Mouse (Mus musculus) lung, embryonic 15.5 days (tissue): ENCODE results near the gene Hpse2. TPM values are rescaled to one million over a fixed set of nuclear protein-coding genes. Genes with fewer than 3 reads are reported as not detected.

ENCODE experiments used
- ATAC-seq: fragments of 200-750 bp; cut with Nextera tagmentation; 2 replicates; pipeline ENCODE4 v1.8.0; 2017; ENCODE audit warnings: moderate number of reproducible peaks, borderline replicate concordance; ENCODE audit not compliant: low FRiP score, low TSS enrichment; ENCODE audit errors: extremely low read depth
- H3K27ac ChIP-seq: fragments of 300-500 bp; sonication (generic); 2 replicates; pipeline ENCODE4 v1.5.1; 2015; ENCODE audit warnings: moderate library complexity, mild to moderate bottlenecking, inconsistent platforms
- H3K27me3 ChIP-seq: fragments of 300-500 bp; sonication (generic); 2 replicates; pipeline ENCODE4 v1.6.1; 2015; ENCODE audit warnings: inconsistent platforms
- H3K36me3 ChIP-seq: fragments of 300-500 bp; sonication (generic); 2 replicates; pipeline ENCODE4 v1.6.1; 2015; ENCODE audit warnings: inconsistent platforms
- H3K4me1 ChIP-seq: fragments of 300-500 bp; sonication (generic); 2 replicates; pipeline ENCODE4 v1.6.1; 2015; ENCODE audit warnings: inconsistent platforms
- H3K4me2 ChIP-seq: fragments of 300-500 bp; sonication (generic); 2 replicates; pipeline ENCODE4 v1.6.1; 2015; ENCODE audit warnings: inconsistent platforms, mild to moderate bottlenecking, moderate library complexity
- H3K4me3 ChIP-seq: fragments of 300-500 bp; sonication (generic); 2 replicates; pipeline ENCODE4 v1.5.1; 2015; ENCODE audit warnings: mild to moderate bottlenecking, inconsistent platforms
- H3K9ac ChIP-seq: fragments of 300-500 bp; sonication (generic); 2 replicates; pipeline ENCODE4 v1.6.1; 2015; ENCODE audit warnings: inconsistent platforms
- H3K9me3 ChIP-seq: fragments of 300-500 bp; sonication (generic); 2 replicates; pipeline ENCODE4 v1.6.1; 2016; ENCODE audit warnings: inconsistent platforms
- WGBS: fragments of 180-500 bp; shearing (Covaris S2); methylation state at CpG from one replicate; pipeline ENCODE4 v1.1.7; 2015; 5-methylcytosine and 5-hydroxymethylcytosine counted together
- polyA plus RNA-seq: library from polyadenylated mRNA; unstranded; fragments of >200 nt; fragmentation: Nextera tagmentation; extraction: Ambion mirVana; gene quantifications from 2 replicates; pipeline ENCODE4 v1.2.1, GENCODE M21; 2015

The Hpse2 gene
- 8.2 and 9.3 TPM in 2 replicates for polyA plus RNA-seq

DNA sequence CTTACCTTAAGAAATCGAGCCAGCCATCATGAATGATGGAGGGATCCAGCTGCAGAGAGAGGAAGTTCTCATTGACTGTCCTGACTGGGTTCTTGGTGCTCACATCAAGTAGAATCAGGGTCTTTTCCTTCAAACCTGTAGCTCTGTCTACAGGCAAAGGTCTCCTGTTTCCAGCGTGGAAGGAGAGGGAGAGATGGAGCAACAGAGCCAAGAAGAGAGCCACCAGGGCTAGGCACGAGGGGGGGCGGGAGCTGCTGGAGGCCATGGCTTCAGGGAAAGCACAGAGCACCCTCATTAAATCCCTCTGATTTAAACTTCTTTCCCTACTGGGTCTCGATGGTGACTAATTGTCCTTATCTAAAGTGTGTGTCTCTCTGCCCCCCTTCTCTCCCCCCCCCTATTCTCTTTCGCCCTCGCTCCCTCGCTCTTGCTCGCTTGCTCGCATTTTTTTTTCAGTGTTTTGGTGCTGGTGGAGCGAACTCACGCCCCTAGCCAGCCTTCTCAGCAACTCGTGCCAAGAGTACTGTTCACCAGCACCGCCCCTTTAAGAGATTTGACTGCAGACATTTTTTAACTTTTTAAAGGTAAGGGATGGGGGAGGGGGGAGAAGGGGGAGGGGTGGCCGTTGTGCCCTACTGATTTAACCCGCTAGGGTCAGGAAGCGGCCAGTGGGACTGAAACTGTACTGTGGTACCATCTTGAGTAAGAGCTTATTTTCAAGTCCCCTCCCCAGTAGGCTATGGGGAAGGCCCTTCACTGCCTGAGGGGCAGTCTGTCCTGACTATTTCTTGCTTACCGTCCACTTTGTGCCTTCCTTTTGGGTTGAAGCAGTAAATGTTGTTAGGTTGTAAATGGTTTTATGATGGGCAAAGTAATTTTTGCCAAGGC, at the start of gene Hpse2:
Hpse2 (minus strand) TSS at position 339 of the 888 bp plus-strand sequence.
- ATAC-seq, result peak; percentile 53; the same call in 1 of the 2 replicates

DNA sequence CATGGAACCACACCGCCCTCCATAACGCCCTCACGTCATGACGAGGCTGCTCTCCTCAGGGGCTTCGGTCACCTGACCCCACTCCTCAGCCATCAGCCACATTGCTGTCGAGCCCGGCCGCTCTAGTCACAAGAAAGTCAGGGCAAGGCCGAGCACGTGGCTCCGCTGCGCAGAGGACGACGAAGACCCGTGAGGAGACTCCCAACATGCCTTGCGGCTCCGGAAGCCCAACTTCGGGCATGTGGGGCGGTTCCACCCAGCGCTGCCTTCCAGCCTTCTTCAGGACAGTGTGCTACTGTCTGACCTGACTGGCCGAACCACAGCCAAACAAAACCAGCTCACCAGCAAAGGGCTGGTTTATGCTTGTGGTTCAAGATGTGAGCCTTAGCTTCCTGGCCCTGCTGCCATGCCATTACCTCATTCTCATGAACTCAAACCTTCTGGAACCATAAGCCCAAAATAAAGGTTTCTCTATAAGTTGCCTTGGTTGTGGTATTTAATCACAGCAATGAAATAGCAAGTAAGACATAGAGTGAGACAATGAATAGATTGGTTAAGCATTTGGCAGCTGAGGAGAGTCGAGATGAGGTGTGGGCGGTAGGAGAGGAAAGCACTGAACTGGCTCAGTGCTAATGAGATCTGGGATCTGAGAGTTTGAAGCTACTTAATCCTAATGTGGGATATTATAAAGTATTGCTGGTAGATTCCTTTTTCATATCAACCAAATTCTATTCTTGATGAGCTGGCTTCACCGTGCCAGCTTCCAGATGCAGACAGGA, 39.5 kb upstream of the Hpse2 start:
- Histone ChIP-seq H3K27me3 (peaks cover 6% of the 10 kb centered on the region), H3K9me3 (no peaks in the 10 kb centered on the region), H3K9ac (no peak overlapping the region), H3K4me3 (no peak overlapping the region), H3K27ac (no peak overlapping the region), H3K36me3 (no peaks in the 10 kb centered on the region), H3K4me1 (no peaks in the 10 kb centered on the region), H3K4me2 (no peak overlapping the region)
- 80% methylated on average over 24 of the region's 24 CpGs for WGBS
- no peak for ATAC-seq

More for the DNA sequence above, at the start of gene Hpse2:
- H3K9me3 ChIP-seq, result no peaks in the 10 kb centered on the region
- H3K4me2 ChIP-seq, result peak within 1 kb of the TSS; percentile 68
- peaks cover 58% of the 10 kb centered on the region for H3K27me3 ChIP-seq
- peak within 1 kb of the TSS; percentile 41; the same call in 1 of the 2 replicates for H3K27ac ChIP-seq
- peak within 1 kb of the TSS; percentile 47 for H3K4me3 ChIP-seq
- H3K4me1 ChIP-seq, result peaks cover 16% of the 10 kb centered on the region; the same call in 1 of the 2 replicates
- peak within 1 kb of the TSS; percentile 16; the same call in 1 of the 2 replicates for H3K9ac ChIP-seq
- H3K36me3 ChIP-seq, result no peaks in the 10 kb centered on the region
- WGBS, result 4% methylated on average over 18 of the region's 18 CpGs

DNA sequence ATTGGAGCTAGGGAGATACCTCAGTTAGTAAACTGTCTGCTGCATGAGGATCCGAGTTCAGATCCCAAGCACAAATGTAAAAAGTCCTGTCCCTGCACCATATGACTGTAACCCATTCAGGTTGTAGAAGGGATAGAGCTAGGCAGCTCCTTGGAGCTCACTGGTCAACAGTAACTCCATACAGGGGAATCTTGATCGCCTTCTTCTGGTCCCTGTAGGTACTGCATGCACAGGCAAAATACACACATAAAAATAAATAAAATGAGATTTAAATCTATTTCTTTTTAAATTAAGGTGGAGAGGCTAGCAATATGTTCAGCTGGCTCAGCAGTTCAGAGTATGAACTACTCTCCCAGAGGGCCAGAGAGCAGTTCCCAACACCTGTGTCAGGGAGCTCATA, 35.9 kb upstream of the Hpse2 start:
- Histone ChIP-seq H3K27me3 (peaks cover 2% of the 10 kb centered on the region; the same call in 1 of the 2 replicates), H3K4me3 (no peak overlapping the region), H3K9ac (no peak overlapping the region), H3K9me3 (no peaks in the 10 kb centered on the region), H3K4me1 (no peaks in the 10 kb centered on the region), H3K36me3 (no peaks in the 10 kb centered on the region), H3K4me2 (no peak overlapping the region), H3K27ac (no peak overlapping the region)
- WGBS, result 65% methylated on average over 2 of the region's 2 CpGs
- no peak for ATAC-seq

DNA sequence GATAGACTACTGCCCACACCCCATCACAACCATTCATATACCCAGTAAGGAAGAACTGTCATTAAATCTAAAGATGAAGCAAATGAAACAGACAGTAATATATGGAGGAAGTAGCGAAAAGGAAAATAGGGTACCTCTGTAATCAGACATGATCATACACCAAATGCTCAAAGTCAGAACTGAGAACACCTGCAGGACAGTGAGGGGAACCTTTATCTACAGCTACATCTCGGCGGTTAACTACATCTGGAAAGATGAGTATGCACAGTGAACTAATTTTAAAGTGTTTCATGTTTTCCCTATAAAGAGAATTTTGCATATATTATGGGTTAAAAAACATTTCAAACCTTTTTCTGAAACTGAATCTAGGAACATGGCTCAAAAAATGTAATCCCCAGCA, 32.4 kb upstream of the Hpse2 start:
- Histone ChIP-seq H3K9me3 (no peaks in the 10 kb centered on the region), H3K27ac (no peak overlapping the region), H3K27me3 (no peaks in the 10 kb centered on the region), H3K4me1 (no peaks in the 10 kb centered on the region), H3K4me2 (no peak overlapping the region), H3K9ac (no peak overlapping the region), H3K36me3 (no peaks in the 10 kb centered on the region), H3K4me3 (no peak overlapping the region)
- WGBS, result 88% methylated on average over 3 of the region's 3 CpGs
- no peak for ATAC-seq

DNA sequence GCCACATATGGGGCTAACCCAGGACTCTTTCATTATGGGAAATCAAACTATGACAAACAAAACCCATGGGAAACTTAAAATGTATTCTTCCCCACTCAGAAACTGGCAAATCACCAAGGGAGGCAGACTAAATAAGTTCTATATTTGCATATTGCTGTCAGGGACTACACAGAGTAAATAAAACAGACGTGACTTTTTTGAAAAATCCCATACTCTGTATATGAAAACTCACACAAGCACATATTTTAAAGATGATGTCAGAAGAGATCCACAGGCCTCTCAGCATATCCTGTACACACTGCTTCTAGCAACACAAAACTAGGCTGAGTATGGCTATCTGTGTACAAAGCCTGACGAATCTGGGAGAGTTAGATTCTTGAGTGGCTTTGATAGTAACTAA, 27.4 kb upstream of the Hpse2 start:
- ATAC-seq, result no peak
- Histone ChIP-seq H3K9me3 (no peaks in the 10 kb centered on the region), H3K27me3 (no peaks in the 10 kb centered on the region), H3K4me3 (no peak overlapping the region), H3K27ac (0 out of 2 replicates have a peak overlapping the region, but pooled peaks have one; percentile 9), H3K4me1 (no peaks in the 10 kb centered on the region), H3K4me2 (no peak overlapping the region), H3K9ac (no peak overlapping the region), H3K36me3 (no peaks in the 10 kb centered on the region)
- WGBS, result 38% methylated on average over 2 of the region's 2 CpGs

DNA sequence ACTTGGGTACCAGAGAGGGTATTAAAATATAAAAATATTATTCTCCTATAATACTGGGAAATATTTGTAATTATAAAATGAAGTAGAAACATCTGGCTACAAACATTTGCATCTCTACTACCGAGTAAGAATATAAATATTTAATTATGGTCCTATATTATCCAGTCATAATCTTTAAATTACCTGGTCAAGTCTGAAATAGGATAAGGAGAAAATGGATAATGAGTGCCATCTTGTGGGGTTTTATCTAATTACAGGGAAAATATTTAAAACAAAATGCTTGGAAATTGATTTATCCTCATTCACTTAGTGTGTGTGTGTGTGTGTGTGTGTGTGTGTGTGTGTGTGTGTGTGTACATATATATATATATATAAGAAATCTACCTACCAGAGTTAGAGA, 19.0 kb upstream of the Hpse2 start:
- H3K27ac ChIP-seq, result no peak overlapping the region
- H3K4me1 ChIP-seq, result no peaks in the 10 kb centered on the region
- H3K4me3 ChIP-seq, result no peak overlapping the region
- H3K4me2 ChIP-seq, result no peak overlapping the region
- H3K9me3 ChIP-seq, result no peaks in the 10 kb centered on the region
- WGBS, result 9% methylated on average over 1 of the region's 1 CpGs
- H3K9ac ChIP-seq, result no peak overlapping the region
- H3K27me3 ChIP-seq, result no peaks in the 10 kb centered on the region
- ATAC-seq, result no peak
- H3K36me3 ChIP-seq, result no peaks in the 10 kb centered on the region

DNA sequence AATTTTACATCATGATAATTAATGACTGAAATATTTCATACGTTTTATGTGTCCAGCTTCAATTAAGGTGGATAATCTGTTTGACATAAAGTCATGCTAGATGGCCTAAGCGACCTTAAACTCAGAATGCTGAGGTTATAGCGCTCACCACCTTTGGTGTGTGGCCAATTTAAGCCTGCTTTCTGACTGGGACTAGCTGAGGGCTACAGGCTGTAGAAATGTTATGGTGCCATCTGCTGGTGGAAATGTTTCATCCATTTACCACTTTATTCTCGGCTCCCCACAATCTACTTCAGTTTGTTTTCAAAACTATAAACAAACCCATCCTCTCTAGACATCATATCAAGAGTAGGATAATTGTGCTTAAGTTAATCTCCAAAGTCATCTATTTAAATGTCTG, 8.2 kb upstream of the Hpse2 start:
- Histone ChIP-seq H3K27ac (no peak overlapping the region), H3K4me3 (no peak overlapping the region), H3K4me1 (no peaks in the 10 kb centered on the region), H3K9me3 (no peaks in the 10 kb centered on the region), H3K9ac (no peak overlapping the region), H3K36me3 (no peaks in the 10 kb centered on the region), H3K27me3 (no peaks in the 10 kb centered on the region), H3K4me2 (no peak overlapping the region)
- WGBS, result 2% methylated on average over 4 of the region's 4 CpGs
- 0 out of 2 replicates have a peak, but pooled peaks have one; percentile 31 for ATAC-seq

DNA sequence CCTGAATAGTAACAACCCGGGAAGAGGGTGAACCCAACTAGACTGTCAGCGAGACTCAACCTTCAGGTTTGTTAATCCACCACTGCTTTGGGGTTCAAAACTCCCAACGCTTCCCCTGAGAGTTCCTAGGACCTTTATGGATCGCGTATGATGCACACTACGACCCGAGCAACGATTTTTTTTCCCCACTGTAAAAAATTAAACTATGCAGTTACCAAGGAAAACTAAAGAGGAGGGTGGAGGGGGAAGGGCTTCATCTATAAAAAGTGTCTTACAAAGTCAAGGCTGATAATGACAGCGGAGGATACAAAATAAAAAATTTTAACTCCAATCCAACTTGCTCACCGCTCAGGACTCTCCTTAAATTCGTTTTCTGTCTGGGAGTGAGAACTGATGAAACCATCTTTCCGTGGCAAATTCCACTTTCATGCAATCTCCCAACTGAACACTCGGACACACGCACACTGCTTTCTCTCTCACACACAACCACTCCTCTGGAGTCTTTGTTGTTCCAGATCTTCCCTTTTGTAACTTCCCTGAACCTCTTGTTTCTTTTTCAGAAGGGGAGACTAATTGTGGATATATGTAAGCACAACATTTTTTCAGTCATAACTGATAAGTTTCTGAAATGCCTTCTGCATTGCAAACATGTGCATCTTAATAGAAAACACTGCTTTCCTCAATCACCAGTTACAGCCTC, 934 bp downstream of the Hpse2 start:
- peak overlapping the region; percentile 68 for H3K4me2 ChIP-seq
- no peak for ATAC-seq
- peak overlapping the region; percentile 47 for H3K4me3 ChIP-seq
- no peaks in the 10 kb centered on the region for H3K9me3 ChIP-seq
- H3K9ac ChIP-seq, result peak overlapping the region; percentile 46; the same call in 1 of the 2 replicates
- H3K4me1 ChIP-seq, result peaks cover 16% of the 10 kb centered on the region; the same call in 1 of the 2 replicates
- 0 out of 2 replicates have a peak overlapping the region, but pooled peaks have one; percentile 22 for H3K27ac ChIP-seq
- H3K27me3 ChIP-seq, result peaks cover 68% of the 10 kb centered on the region
- H3K36me3 ChIP-seq, result no peaks in the 10 kb centered on the region
- under 1% methylated on average over 14 of the region's 14 CpGs for WGBS

DNA sequence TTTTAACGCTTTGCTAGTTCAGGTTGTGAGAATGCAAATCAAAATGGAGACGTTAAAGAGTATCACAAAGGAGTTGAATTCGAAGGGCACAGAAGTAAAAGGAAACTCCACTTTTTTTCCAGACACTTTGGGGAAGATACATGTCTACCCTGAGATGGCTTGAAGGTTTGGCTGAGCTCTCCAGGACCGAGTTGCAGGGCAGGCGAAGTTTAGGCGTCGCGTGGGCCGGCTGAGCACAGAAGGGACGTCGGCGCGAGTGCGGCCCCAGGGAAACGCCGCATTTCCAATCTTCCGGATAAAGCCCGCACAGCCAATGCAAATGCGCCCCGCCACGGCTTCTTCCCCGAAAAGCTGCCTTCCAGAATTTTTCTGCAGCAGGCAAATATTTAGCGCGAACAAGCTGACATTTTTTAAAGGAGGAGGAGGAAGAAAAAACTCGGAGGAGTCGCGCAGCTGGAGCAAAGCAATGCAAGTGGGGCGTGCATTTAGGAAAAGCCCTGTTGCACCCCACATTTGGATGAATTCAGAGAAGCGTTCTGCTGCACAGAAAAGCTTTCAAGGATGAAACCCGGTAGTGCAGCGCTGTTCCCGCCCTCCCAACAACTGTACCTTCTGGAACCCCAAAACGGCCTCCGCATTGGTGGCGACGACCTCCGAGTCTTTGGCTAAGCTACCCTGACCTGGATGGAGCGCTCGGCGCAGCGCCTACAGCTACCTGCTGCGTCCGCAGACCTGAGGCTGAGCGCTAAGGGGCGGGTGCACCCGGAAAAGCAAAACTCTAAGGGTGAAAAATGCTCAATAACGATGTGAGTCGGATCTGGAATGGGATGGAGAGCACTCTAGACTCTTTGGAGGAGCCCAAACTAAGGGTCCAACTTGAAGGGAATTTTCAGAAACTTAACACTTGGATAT, 1.9 kb downstream of the Hpse2 start:
- Histone ChIP-seq H3K9ac (peak overlapping the region; percentile 46), H3K27me3 (peaks cover 68% of the 10 kb centered on the region)
- under 1% methylated on average over 48 of the region's 48 CpGs for WGBS

DNA sequence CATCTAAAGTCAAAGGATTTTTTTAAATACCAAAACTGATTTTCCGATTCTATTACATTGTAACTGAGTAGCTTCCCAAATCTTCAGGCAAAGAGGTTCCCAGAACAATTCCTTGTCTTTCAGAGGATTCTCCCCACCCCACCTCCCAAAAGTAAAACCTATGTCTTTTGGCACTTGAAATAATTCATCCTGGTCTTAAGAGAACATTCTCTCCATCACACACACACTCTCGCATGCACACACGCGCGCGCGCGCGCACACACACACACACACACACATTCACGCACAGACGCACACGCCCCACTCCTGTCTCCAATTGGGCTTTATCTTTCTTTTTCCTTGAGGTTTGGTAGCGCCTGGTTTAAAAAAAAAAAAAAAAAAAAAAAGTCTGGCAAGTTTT, 2.7 kb downstream of the Hpse2 start:
- peak overlapping the region; percentile 68 for H3K4me2 ChIP-seq
- no peak for ATAC-seq
- peaks cover 16% of the 10 kb centered on the region; the same call in 1 of the 2 replicates for H3K4me1 ChIP-seq
- peak overlapping the region; percentile 41; the same call in 1 of the 2 replicates for H3K9ac ChIP-seq
- H3K4me3 ChIP-seq, result peak overlapping the region; percentile 47
- H3K27me3 ChIP-seq, result peaks cover 68% of the 10 kb centered on the region
- H3K9me3 ChIP-seq, result no peaks in the 10 kb centered on the region
- WGBS, result 3% methylated on average over 12 of the region's 13 CpGs
- no peak overlapping the region for H3K27ac ChIP-seq
- no peaks in the 10 kb centered on the region for H3K36me3 ChIP-seq

More for the DNA sequence above, 1.9 kb downstream of the Hpse2 start:
- Histone ChIP-seq H3K4me2 (peak overlapping the region; percentile 68), H3K27ac (peak overlapping the region; percentile 37), H3K36me3 (no peaks in the 10 kb centered on the region), H3K4me1 (peaks cover 16% of the 10 kb centered on the region; the same call in 1 of the 2 replicates), H3K4me3 (peak overlapping the region; percentile 47), H3K9me3 (no peaks in the 10 kb centered on the region)
- no peak for ATAC-seq
